Mouse (Mus musculus): Measurements from ENCODE around the gene Olfr66. TPM values are rescaled to one million over a fixed set of nuclear protein-coding genes. Genes with fewer than 3 reads are reported as not detected.

The Olfr66 gene
- polyA plus RNA-seq, 1 experiment from 2014 or later, result not detected

GRCm38 (mm10) chr7:103865716-103866115 is 20.3 kb downstream of the Olfr66 start:
- CTCF ChIA-PET, result interaction anchor here (1.4 kb wide), 1 partner anchor 29 kb away, joined by 3 read pairs; the partner anchor contains the start of gene Olfr64
- POLR2A ChIA-PET, result no interaction called here
- in situ Hi-C loops (cut with MboI; ENCODE audit: low pct_unique_long_range_greater_than_20kb), result no loop called here
- ATAC-seq, result no peak
- no peak for DNase-seq (ENCODE audit: low read depth, low spot score)
- no peaks in the 10 kb centered on the region for H3K27me3 ChIP-seq
- TF ChIP-seq CTCF (IDR thresholded peaks at IDR 0.05), result no peak

DNA sequence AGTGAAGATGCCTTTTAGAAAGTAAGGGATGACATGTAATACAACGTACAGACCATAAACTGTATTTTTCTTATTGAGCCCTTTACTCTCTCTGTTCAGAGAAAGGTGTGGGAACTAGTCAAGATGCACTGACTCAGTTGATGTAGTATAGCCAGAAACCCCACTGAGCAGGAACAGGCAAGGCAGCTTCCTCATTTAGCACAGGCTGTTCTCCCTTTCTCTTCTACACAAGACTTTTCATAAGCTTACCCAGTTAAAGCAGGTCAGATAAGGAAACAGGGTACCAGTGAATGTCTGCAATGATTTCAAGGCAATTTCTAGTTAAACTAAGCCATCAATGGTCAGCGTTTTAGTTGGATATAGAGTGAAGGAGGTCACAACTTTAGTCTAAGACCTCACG is 24.5 kb downstream of the Olfr66 start:
- ChIA-PET POLR2A (no interaction called here), CTCF (no interaction called here)

GRCm38 (mm10) chr7:103860855-103861254 is 25.2 kb downstream of the Olfr66 start:
- no peak for ATAC-seq
- in situ Hi-C loops (cut with MboI; ENCODE audit: low pct_unique_long_range_greater_than_20kb), result no loop called here
- no peak for TF ChIP-seq CTCF (IDR thresholded peaks at IDR 0.05)
- CTCF ChIA-PET, result no interaction called here
- H3K27me3 ChIP-seq, result no peaks in the 10 kb centered on the region
- DNase-seq (ENCODE audit: low read depth, low spot score), result no peak
- POLR2A ChIA-PET, result no interaction called here

More for the DNA sequence above, 24.5 kb downstream of the Olfr66 start:
- ATAC-seq (no peak), DNase-seq (ENCODE audit: low read depth, low spot score) (no peak)
- no peaks in the 10 kb centered on the region for H3K27me3 ChIP-seq
- in situ Hi-C loops (cut with MboI; ENCODE audit: low pct_unique_long_range_greater_than_20kb), result no loop called here
- no peak for TF ChIP-seq CTCF (IDR thresholded peaks at IDR 0.05)

DNA sequence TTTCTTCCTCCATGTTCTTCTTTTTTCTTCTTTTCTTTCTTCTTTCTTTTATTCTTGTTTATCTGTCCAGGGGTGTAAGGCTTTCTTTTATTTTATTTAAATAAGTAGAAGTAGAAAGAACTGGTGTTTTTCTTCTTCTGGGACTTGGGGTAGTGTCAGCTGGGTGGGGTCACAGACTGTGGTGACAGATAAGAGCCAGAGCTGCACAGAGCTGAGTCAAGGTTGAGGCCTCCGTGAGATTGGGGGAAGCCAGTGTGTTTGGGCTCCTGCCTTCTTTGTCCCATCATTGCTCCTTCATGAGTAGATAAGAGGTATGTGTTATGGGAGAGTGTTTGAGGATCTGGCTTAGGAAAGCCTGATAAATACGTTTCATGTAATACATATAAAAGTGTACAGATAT is 27.0 kb downstream of the Olfr66 start:
- in situ Hi-C loops (cut with MboI; ENCODE audit: low pct_unique_long_range_greater_than_20kb), result no loop called here
- no peak for TF ChIP-seq CTCF (IDR thresholded peaks at IDR 0.05)
- POLR2A ChIA-PET, result no interaction called here
- H3K27me3 ChIP-seq, result no peaks in the 10 kb centered on the region
- DNase-seq (ENCODE audit: low read depth, low spot score) (no peak), ATAC-seq (no peak)
- CTCF ChIA-PET, result no interaction called here

DNA sequence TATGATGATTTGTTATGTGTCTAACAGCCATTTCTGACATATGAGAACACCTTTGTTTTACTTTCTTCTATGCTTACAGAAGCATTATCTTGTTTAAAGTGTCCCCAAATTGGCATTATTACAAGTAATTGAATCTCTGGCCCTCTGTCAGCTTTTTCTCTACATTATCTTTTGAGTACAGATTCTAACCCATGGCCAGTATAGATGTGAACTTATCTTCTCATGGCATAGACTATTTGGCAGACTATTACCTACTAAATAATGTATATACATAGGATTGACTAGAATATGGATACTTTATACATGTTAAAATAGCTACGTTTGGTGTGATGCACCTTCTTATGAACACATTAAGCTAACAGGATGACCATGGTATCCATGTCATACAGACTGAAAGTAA is 31.4 kb downstream of the Olfr66 start:
- TF ChIP-seq CTCF (IDR thresholded peaks at IDR 0.05), result no peak
- ChIA-PET CTCF (no interaction called here), POLR2A (no interaction called here)
- ATAC-seq, result no peak
- in situ Hi-C loops (cut with MboI; ENCODE audit: low pct_unique_long_range_greater_than_20kb), result no loop called here
- H3K27me3 ChIP-seq, result no peaks in the 10 kb centered on the region
- DNase-seq (ENCODE audit: low read depth, low spot score), result no peak

GRCm38 (mm10) chr7:103853090-103853489 is 33.0 kb downstream of the Olfr66 start, which contains the start of gene Hbb-y:
Gene Hbb-y (minus strand): TSS chr7:103853216.
- in situ Hi-C loops (cut with MboI; ENCODE audit: low pct_unique_long_range_greater_than_20kb), result no loop called here
- TF ChIP-seq CTCF (IDR thresholded peaks at IDR 0.05), result no peak
- H3K27me3 ChIP-seq, result no peaks in the 10 kb centered on the region
- no peak for DNase-seq (ENCODE audit: low read depth, low spot score)
- ChIA-PET CTCF (no interaction called here), POLR2A (no interaction called here)
- ATAC-seq, result no peak

DNA sequence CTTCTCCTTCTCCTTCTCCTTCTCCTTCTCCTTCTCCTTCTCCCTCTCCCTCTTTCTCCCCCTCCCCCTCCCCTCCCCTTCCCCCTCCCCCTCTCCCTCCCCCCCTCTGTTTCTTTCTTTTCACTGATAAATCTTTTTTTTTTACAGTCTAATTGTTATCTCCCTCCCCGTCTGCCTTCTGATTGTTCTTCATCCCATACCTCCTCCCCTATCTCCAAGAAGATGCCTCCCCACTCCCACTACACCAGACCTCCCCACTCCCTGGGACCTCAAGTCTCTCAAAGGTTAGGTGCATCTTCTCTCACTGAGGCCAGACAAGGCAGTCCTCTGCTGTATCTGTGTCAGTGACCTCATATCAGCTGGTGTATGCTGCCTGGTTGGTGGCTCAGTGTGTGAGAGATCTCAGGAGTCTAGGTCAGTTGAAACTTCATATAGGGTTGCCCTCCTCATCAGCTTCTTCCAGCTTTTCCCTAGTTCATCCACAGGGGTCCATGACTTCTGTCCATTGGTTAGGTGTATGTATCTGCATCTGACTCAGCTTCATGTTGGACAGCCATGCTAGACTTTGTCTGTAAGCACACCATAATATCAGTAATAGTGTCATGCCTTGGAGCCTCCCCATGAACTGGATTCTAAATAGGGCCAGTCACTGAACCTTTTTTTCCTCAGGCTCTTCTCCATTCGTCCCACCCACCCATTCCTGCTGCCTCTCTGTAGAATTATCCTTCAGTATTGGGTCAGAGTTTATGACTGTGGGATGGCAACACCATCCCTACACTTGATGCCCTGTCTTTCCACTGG is 41.3 kb downstream of the Olfr66 start:
- in situ Hi-C loops (cut with MboI; ENCODE audit: low pct_unique_long_range_greater_than_20kb), result no loop called here
- ChIA-PET POLR2A (no interaction called here), CTCF (no interaction called here)
- no peaks in the 10 kb centered on the region for H3K27me3 ChIP-seq
- ATAC-seq (no peak), DNase-seq (ENCODE audit: low read depth, low spot score) (no peak)
- TF ChIP-seq CTCF (IDR thresholded peaks at IDR 0.05), result no peak

DNA sequence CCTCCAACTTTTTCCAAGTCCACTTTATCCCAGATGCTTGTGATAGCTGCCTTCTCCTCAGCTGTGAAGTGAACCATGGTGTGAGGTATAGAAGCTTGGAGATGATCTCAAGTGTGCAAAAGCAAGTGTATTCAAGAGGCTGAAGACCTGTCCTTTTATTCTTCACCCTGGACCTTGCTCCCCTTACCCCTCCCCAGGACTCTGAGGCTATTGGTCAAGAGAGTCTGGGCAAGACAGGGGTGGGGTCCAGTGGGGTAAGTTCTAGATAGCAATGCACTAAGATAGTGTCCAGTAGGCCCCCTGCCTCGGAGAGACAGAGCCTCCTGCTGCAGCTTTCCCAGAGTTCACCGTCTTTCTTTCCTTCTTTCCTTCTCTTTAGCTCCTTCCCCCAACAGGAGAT is 43.0 kb downstream of the Olfr66 start, which contains the start of gene Hbb-bh1:
Hbb-bh1 (minus strand) TSS at position 131 of the 400 bp plus-strand sequence.
- no peak for ATAC-seq
- in situ Hi-C loops (cut with MboI; ENCODE audit: low pct_unique_long_range_greater_than_20kb), result no loop called here

DNA sequence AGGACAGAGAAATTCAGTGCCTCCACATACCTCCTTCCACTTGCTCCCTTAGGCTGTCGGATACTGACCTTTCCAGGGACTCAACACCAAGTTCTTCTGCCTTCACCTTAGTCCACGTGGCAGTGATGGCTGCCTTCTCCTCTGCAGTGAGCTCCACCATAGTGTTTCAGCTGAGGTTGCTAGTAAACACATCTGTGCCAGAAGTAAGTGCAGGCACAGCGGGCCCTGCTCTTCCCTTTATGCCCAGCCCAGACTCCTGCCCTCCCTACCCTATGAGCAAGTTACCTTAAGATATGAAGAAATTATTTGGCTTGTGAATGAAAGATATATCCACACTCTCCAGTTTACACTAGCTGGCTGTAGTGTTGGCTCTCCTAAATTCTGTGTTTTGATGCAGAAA is 45.8 kb downstream of the Olfr66 start, which contains the start of gene Hbb-bh2:
Hbb-bh2 (minus strand) TSS at position 253 of the 400 bp plus-strand sequence.
- no peaks in the 10 kb centered on the region for H3K27me3 ChIP-seq
- DNase-seq (ENCODE audit: low read depth, low spot score) (no peak), ATAC-seq (no peak)
- ChIA-PET POLR2A (no interaction called here), CTCF (interaction anchor here (0.8 kb wide), 1 partner anchor 9 kb away, joined by 3 read pairs; no protein-coding TSS in a partner anchor)
- in situ Hi-C loops (cut with MboI; ENCODE audit: low pct_unique_long_range_greater_than_20kb), result no loop called here
- no peak for TF ChIP-seq CTCF (IDR thresholded peaks at IDR 0.05)

More for the DNA sequence above, 43.0 kb downstream of the Olfr66 start, which contains the start of gene Hbb-bh1:
- no peak for DNase-seq (ENCODE audit: low read depth, low spot score)
- POLR2A ChIA-PET, result no interaction called here
- TF ChIP-seq CTCF (IDR thresholded peaks at IDR 0.05), result no peak
- CTCF ChIA-PET, result no interaction called here
- no peaks in the 10 kb centered on the region for H3K27me3 ChIP-seq

Other genes with a start within 250 kb of the Olfr66 start
- not detected for gene Olfr622, start 243.6 kb downstream of the Olfr66 start, polyA plus RNA-seq (2021)
- gene Olfr623, start 222.6 kb downstream of the Olfr66 start, polyA plus RNA-seq (2021), result not detected
- gene Olfr624, start 215.1 kb downstream of the Olfr66 start, polyA plus RNA-seq (2021), result 0.15 TPM
- not detected for gene Olfr625-ps1, start 203.5 kb downstream of the Olfr66 start, polyA plus RNA-seq (2021)
- not detected for gene Olfr243, start 171.6 kb downstream of the Olfr66 start, polyA plus RNA-seq (2021)
- not detected for gene Olfr628, start 155.9 kb downstream of the Olfr66 start, polyA plus RNA-seq (2021)
- not detected for gene Olfr629, start 141.3 kb downstream of the Olfr66 start, polyA plus RNA-seq (2021)
- not detected for gene Olfr630, start 128.9 kb downstream of the Olfr66 start, polyA plus RNA-seq (2021)
- not detected for gene Olfr69, start 114.7 kb downstream of the Olfr66 start, polyA plus RNA-seq (2021)
- not detected for gene Olfr68, start 106.6 kb downstream of the Olfr66 start, polyA plus RNA-seq (2021)
- not detected for gene Olfr67, start 94.4 kb downstream of the Olfr66 start, polyA plus RNA-seq (2021)
- not detected for gene Hbb-bt, start 72.3 kb downstream of the Olfr66 start, polyA plus RNA-seq (2021)
- not detected for gene Hbb-bs, start 58.2 kb downstream of the Olfr66 start, polyA plus RNA-seq (2021)
- gene Hbb-bh2, start 45.7 kb downstream of the Olfr66 start, polyA plus RNA-seq (2021), result not detected
- not detected for gene Hbb-bh1, start 43.1 kb downstream of the Olfr66 start, polyA plus RNA-seq (2021)
- not detected for gene Hbb-y, start 33.0 kb downstream of the Olfr66 start, polyA plus RNA-seq (2021)
- not detected for gene Olfr64, start 8.2 kb upstream of the Olfr66 start, polyA plus RNA-seq (2021)
- gene Olfr65, start 17.2 kb upstream of the Olfr66 start, polyA plus RNA-seq (2021), result not detected
- gene Olfr631, start 42.6 kb upstream of the Olfr66 start, polyA plus RNA-seq (2021), result not detected
- gene Olfr632, start 48.1 kb upstream of the Olfr66 start, polyA plus RNA-seq (2021), result not detected
- gene Olfr633, start 58.2 kb upstream of the Olfr66 start, polyA plus RNA-seq (2021), result not detected
- gene Olfr635, start 84.9 kb upstream of the Olfr66 start, polyA plus RNA-seq (2021), result not detected
- gene Olfr638, start 112.5 kb upstream of the Olfr66 start, polyA plus RNA-seq (2021), result not detected
- gene Olfr639, start 131.1 kb upstream of the Olfr66 start, polyA plus RNA-seq (2021), result 0.03 TPM
- not detected for gene Olfr640, start 139.3 kb upstream of the Olfr66 start, polyA plus RNA-seq (2021)
- not detected for gene Olfr641, start 149.2 kb upstream of the Olfr66 start, polyA plus RNA-seq (2021)
- gene Olfr642, start 166.4 kb upstream of the Olfr66 start, polyA plus RNA-seq (2021), result not detected
- not detected for gene 4930516K23Rik, start 175.2 kb upstream of the Olfr66 start, polyA plus RNA-seq (2021)
- gene Olfr644, start 185.6 kb upstream of the Olfr66 start, polyA plus RNA-seq (2021), result not detected
- not detected for gene Olfr645, start 199.2 kb upstream of the Olfr66 start, polyA plus RNA-seq (2021)
- gene Olfr646, start 218.6 kb upstream of the Olfr66 start, polyA plus RNA-seq (2021), result 0.04 TPM
- not detected for gene Ubqln5, start 243.6 kb upstream of the Olfr66 start, polyA plus RNA-seq (2021)